Mouse (Mus musculus) limb, embryonic 14.5 days (tissue): ENCODE data around the gene Espnl. TPM values are rescaled to one million over a fixed set of nuclear protein-coding genes. Genes with fewer than 3 reads are reported as not detected.

Source experiments
- ATAC-seq: fragments of 200-750 bp; cut with Nextera tagmentation; 2 replicates; pipeline ENCODE4 v1.8.0; 2017; ENCODE audit warnings: low read depth, moderate number of reproducible peaks, moderate TSS enrichment; ENCODE audit not compliant: low FRiP score
- DNase-seq: peaks from one replicate; pipeline ENCODE4 v3.0.0-alpha.2; 2015; ENCODE audit warnings: low spot score
- H3K27ac ChIP-seq: fragments of 300-500 bp; sonication (generic); replicated peaks from 2 replicates; pipeline ENCODE4 v1.5.1; 2014; ENCODE audit warnings: low read depth, mild to moderate bottlenecking, low read length, moderate library complexity, mixed read lengths
- H3K27me3 ChIP-seq: fragments of 300-500 bp; sonication (generic); 2 replicates; pipeline ENCODE4 v1.6.1; 2014; ENCODE audit warnings: low read length, mixed read lengths; ENCODE audit not compliant: control insufficient read depth, insufficient read depth
- H3K36me3 ChIP-seq: fragments of 300-500 bp; sonication (generic); 2 replicates; pipeline ENCODE4 v1.6.1; 2014; ENCODE audit warnings: mild to moderate bottlenecking, low read length, moderate library complexity, mixed read lengths; ENCODE audit not compliant: control insufficient read depth, insufficient read depth
- H3K4me1 ChIP-seq: fragments of 300-500 bp; sonication (generic); 2 replicates; pipeline ENCODE4 v1.6.1; 2014; ENCODE audit warnings: antibody characterized with exemption, low read length, mixed read lengths; ENCODE audit not compliant: control insufficient read depth, insufficient read depth
- H3K4me2 ChIP-seq: fragments of 300-500 bp; sonication (generic); replicated peaks from 2 replicates; pipeline ENCODE4 v1.6.1; 2014; ENCODE audit warnings: low read depth, mild to moderate bottlenecking, low read length, moderate library complexity; ENCODE audit not compliant: severe bottlenecking
- H3K4me3 ChIP-seq: fragments of 300-500 bp; sonication (generic); replicated peaks from 2 replicates; pipeline ENCODE4 v1.5.1; 2014; ENCODE audit warnings: low read length
- H3K9ac ChIP-seq: fragments of 300-500 bp; sonication (generic); 2 replicates; pipeline ENCODE4 v1.6.1; 2014; ENCODE audit warnings: mild to moderate bottlenecking, low read depth, low read length, moderate library complexity; ENCODE audit not compliant: severe bottlenecking
- H3K9me3 ChIP-seq: fragments of 300-500 bp; sonication (generic); 2 replicates; pipeline ENCODE4 v1.6.1; 2016; ENCODE audit warnings: low read length; ENCODE audit not compliant: control insufficient read depth
- POLR2A ChIP-seq: fragments of 200-500 bp; IDR thresholded peaks from 2 replicates; pipeline ENCODE4 v1.8.0; 2012; ENCODE audit warnings: inconsistent platforms, mild to moderate bottlenecking, moderate library complexity, borderline replicate concordance; ENCODE audit not compliant: insufficient read depth, insufficient read length; ENCODE audit errors: extremely low read depth
- WGBS: fragments of 180-500 bp; shearing (Covaris S2); extraction: QIAGEN DNeasy Blood & Tissue Kit; methylation state at CpG from one replicate; pipeline ENCODE4 v1.1.7; 2014; 5-methylcytosine and 5-hydroxymethylcytosine counted together
- polyA plus RNA-seq, 2 experiments: library from polyadenylated mRNA; depleted of rRNA in 1 of 2; stranded (reverse) in 1 of 2; unstranded in 1 of 2; fragments of >200 nt; fragmentation: Nextera tagmentation in 1 of 2; extraction: Ambion mirVana in 1 of 2; gene quantifications; 2 replicates each; pipeline versions ENCODE4 v1.2.1 to v1.2.3; 2012 to 2014

Gene Espnl
- polyA plus RNA-seq, 2 experiments: 0.08 to 0.10 TPM

- no peak for TF ChIP-seq POLR2A
Observed at GRCm38 (mm10) chr1:91302021-91302420, 19.9 kb upstream of the Espnl start.

GRCm38 (mm10) chr1:91304621-91305020, 17.3 kb upstream of the Espnl start:
- Histone ChIP-seq H3K27me3 (no peaks in the 10 kb centered on the region), H3K4me3 (no peak overlapping the region), H3K4me2 (no peak overlapping the region), H3K27ac (no peak overlapping the region), H3K9me3 (no peaks in the 10 kb centered on the region), H3K9ac (no peak overlapping the region), H3K36me3 (peaks cover 38% of the 10 kb centered on the region), H3K4me1 (no peaks in the 10 kb centered on the region)
- WGBS: 86% methylated on average over 4 of the region's 4 CpGs
- TF ChIP-seq POLR2A: no peak
- ATAC-seq (no peak), DNase-seq (no peak)

More at GRCm38 (mm10) chr1:91302021-91302420, 19.9 kb upstream of the Espnl start:
- Histone ChIP-seq H3K27me3 (no peaks in the 10 kb centered on the region), H3K4me3 (no peak overlapping the region), H3K4me1 (0 out of 2 replicates have a peak, but pooled peaks cover 5% of the 10 kb centered on the region), H3K4me2 (no peak overlapping the region), H3K9ac (no peak overlapping the region), H3K9me3 (no peaks in the 10 kb centered on the region), H3K27ac (no peak overlapping the region), H3K36me3 (peaks cover 15% of the 10 kb centered on the region)
- DNase-seq (no peak), ATAC-seq (no peak)
- WGBS: 90% methylated on average over 3 of the region's 3 CpGs

- DNase-seq (no peak), ATAC-seq (no peak)
- H3K36me3 ChIP-seq: peaks cover 49% of the 10 kb centered on the region
Observed at GRCm38 (mm10) chr1:91309366-91310085, 12.3 kb upstream of the Espnl start.

GRCm38 (mm10) chr1:91312273-91312672, 9.6 kb upstream of the Espnl start:
- H3K9me3 ChIP-seq: no peaks in the 10 kb centered on the region
- DNase-seq (no peak), ATAC-seq (no peak)
- no peak overlapping the region for H3K9ac ChIP-seq
- H3K36me3 ChIP-seq: peaks cover 37% of the 10 kb centered on the region
- WGBS: 92% methylated on average over 4 of the region's 4 CpGs
- peaks cover 4% of the 10 kb centered on the region; the same call in 1 of the 2 replicates for H3K4me1 ChIP-seq
- no peak overlapping the region for H3K4me2 ChIP-seq
- no peak overlapping the region for H3K27ac ChIP-seq
- H3K27me3 ChIP-seq: no peaks in the 10 kb centered on the region
- TF ChIP-seq POLR2A: no peak
- H3K4me3 ChIP-seq: no peak overlapping the region

More at GRCm38 (mm10) chr1:91309366-91310085, 12.3 kb upstream of the Espnl start:
- Histone ChIP-seq H3K27ac (no peak overlapping the region), H3K4me3 (no peak overlapping the region), H3K9me3 (no peaks in the 10 kb centered on the region), H3K4me2 (no peak overlapping the region), H3K27me3 (no peaks in the 10 kb centered on the region), H3K4me1 (peaks cover 4% of the 10 kb centered on the region; the same call in 1 of the 2 replicates), H3K9ac (no peak overlapping the region)
- 92% methylated on average over 13 of the region's 13 CpGs for WGBS
- no peak for TF ChIP-seq POLR2A

- DNase-seq (peak; percentile 28), ATAC-seq (peak; percentile 86)
- Histone ChIP-seq H3K9ac (peak overlapping the region; percentile 5; the same call in 1 of the 2 replicates), H3K4me3 (no peak overlapping the region), H3K36me3 (peaks cover 30% of the 10 kb centered on the region), H3K9me3 (no peaks in the 10 kb centered on the region), H3K27me3 (no peaks in the 10 kb centered on the region), H3K4me2 (no peak overlapping the region), H3K27ac (peak overlapping the region; percentile 55; the same call in 1 of the 2 replicates), H3K4me1 (peaks cover 4% of the 10 kb centered on the region; the same call in 1 of the 2 replicates)
- WGBS: 38% methylated on average over 5 of the region's 5 CpGs
- TF ChIP-seq POLR2A: no peak
Observed at GRCm38 (mm10) chr1:91313251-91313650, 8.6 kb upstream of the Espnl start.
